Mouse (Mus musculus): Measurements from ENCODE around the gene Lyzl4. TPM values are rescaled to one million over a fixed set of nuclear protein-coding genes. Genes with fewer than 3 reads are reported as not detected.

Gene Lyzl4
- not detected in 4 replicates for total RNA-seq (2023)

GRCm38 (mm10) chr9:121642001-121642400, at the start of gene Lyzl4:
Gene Lyzl4 (minus strand): TSS chr9:121642096.

GRCm38 (mm10) chr9:121642401-121643181, 695 bp upstream of the Lyzl4 start, which contains the start of gene Vipr1:
Gene Vipr1 (plus strand): TSS chr9:121642716.

Other genes with a start within 250 kb of the Lyzl4 start
- gene Cck, start 146.4 kb downstream of the Lyzl4 start, total RNA-seq (2023): not detected in 4 replicates
- gene Vipr1, start 620 bp upstream of the Lyzl4 start, total RNA-seq (2023): 0.61 to 1.3 TPM (median 1.1 TPM) in 4 replicates
- 21.2 to 28.7 TPM (median 23.8 TPM) in 4 replicates for gene Sec22c, start 63.4 kb upstream of the Lyzl4 start, total RNA-seq (2023)
- 23.8 to 27.7 TPM (median 26.2 TPM) in 4 replicates for gene Ss18l2, start 68.2 kb upstream of the Lyzl4 start, total RNA-seq (2023)
- 272 to 303 TPM (median 296 TPM) in 4 replicates for gene Nktr, start 77.1 kb upstream of the Lyzl4 start, total RNA-seq (2023)
- gene Zfp651, start 117.2 kb upstream of the Lyzl4 start, total RNA-seq (2023): 0.09 to 0.53 TPM (median 0.34 TPM) in 4 replicates
- gene Klhl40, start 135.5 kb upstream of the Lyzl4 start, total RNA-seq (2023): not detected in 4 replicates
- gene Hhatl, start 150.4 kb upstream of the Lyzl4 start, total RNA-seq (2023): not detected in 4 replicates
- gene Ccdc13, start 197.4 kb upstream of the Lyzl4 start, total RNA-seq (2023): not detected in 4 replicates
- gene Higd1a, start 216.3 kb upstream of the Lyzl4 start, total RNA-seq (2023): 26.6 to 31.7 TPM (median 28.8 TPM) in 4 replicates